Mouse (Mus musculus) forebrain, embryonic 14.5 days (tissue): ENCODE data around the gene Gm14137. TPM values are rescaled to one million over a fixed set of nuclear protein-coding genes. Genes with fewer than 3 reads are reported as not detected.

Experiments
- ATAC-seq: fragments of 200-750 bp; cut with Nextera tagmentation; 2 replicates; pipeline ENCODE4 v1.8.0; 2017; ENCODE audit warnings: mild to moderate bottlenecking, moderate library complexity
- DNase-seq: peaks from one replicate; pipeline ENCODE4 v3.0.0-alpha.2; 2015; ENCODE audit warnings: low spot score
- H3K27ac ChIP-seq: fragments of 300-500 bp; sonication (generic); 2 replicates; pipeline ENCODE4 v1.5.1; 2014; ENCODE audit warnings: low read depth, mild to moderate bottlenecking, control low read depth, low read length, moderate library complexity
- H3K27me3 ChIP-seq: fragments of 300-500 bp; sonication (generic); replicated peaks from 2 replicates; pipeline ENCODE4 v1.6.1; 2014; ENCODE audit warnings: low read length, control low read depth, mixed read lengths; ENCODE audit not compliant: control insufficient read depth, insufficient read depth
- H3K36me3 ChIP-seq: fragments of 300-500 bp; sonication (generic); 2 replicates; pipeline ENCODE4 v1.6.1; 2014; ENCODE audit warnings: low read length, control low read depth; ENCODE audit not compliant: control insufficient read depth, insufficient read depth
- H3K4me1 ChIP-seq: fragments of 300-500 bp; sonication (generic); 2 replicates; pipeline ENCODE4 v1.6.1; 2014; ENCODE audit warnings: antibody characterized with exemption, low read length, control low read depth; ENCODE audit not compliant: control insufficient read depth, insufficient read depth
- H3K4me2 ChIP-seq: fragments of 300-500 bp; sonication (generic); 2 replicates; pipeline ENCODE4 v1.6.1; 2014; ENCODE audit warnings: mild to moderate bottlenecking, control low read depth, low read length
- H3K4me3 ChIP-seq: fragments of 300-500 bp; sonication (generic); 2 replicates; pipeline ENCODE4 v1.5.1; 2014; ENCODE audit warnings: low read depth, low read length, control low read depth
- H3K9ac ChIP-seq: fragments of 300-500 bp; sonication (generic); 2 replicates; pipeline ENCODE4 v1.6.1; 2014; ENCODE audit warnings: mild to moderate bottlenecking, low read length, control low read depth, moderate library complexity
- H3K9me3 ChIP-seq: fragments of 300-500 bp; sonication (generic); replicated peaks from 2 replicates; pipeline ENCODE4 v1.6.1; 2016; ENCODE audit warnings: low read length, control low read depth, mixed read lengths; ENCODE audit not compliant: control insufficient read depth
- WGBS: fragments of 180-500 bp; shearing (Covaris S2); extraction: QIAGEN DNeasy Blood & Tissue Kit; methylation state at CpG from one replicate; pipeline ENCODE4 v1.1.7; 2014; 5-methylcytosine and 5-hydroxymethylcytosine counted together
- polyA plus RNA-seq: library from polyadenylated mRNA; unstranded; fragments of >200 nt; fragmentation: Nextera tagmentation; extraction: Ambion mirVana; gene quantifications from 2 replicates; pipeline ENCODE4 v1.2.1, GENCODE M21; 2014

Gene Gm14137
- polyA plus RNA-seq = 0.31 and 0.48 TPM in 2 replicates

DNA sequence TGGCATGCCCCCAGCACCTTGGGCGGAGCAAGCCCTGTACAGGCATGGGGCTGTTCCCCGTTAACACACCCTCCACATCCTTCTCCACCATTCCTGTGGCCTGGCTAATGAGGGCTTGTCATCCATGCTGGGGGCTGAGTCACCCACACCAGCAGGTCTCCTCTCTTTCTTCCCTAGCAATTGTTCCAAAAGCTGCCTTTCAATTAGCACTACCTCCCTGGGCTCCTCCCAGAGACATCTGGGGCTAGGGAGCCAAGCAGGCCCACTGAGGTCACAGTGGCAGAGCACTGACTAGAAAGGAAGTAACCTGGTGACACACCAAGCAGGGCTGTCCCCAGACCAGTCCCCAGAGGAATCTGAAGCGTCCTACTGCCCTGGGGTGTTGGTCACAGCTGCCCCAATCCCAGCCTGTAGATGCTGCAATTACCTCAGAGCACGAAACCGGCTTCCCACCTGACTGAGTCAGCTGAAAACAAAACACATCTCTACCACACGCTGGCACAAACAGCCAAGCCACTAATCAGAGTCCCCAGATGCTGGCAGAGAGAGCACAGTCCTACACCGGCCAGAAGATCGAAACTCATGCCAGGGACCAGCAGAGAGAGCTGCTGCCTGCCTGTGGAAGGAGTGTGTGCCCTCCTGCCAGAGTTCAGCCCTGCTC lies at the start of gene Gm14137:
TSS of gene Gm14137 (plus strand) at position 519 of the 661 bp plus-strand sequence.
- 0 out of 2 replicates have a peak within 1 kb of the TSS, but pooled peaks have one; percentile 9 for H3K27ac ChIP-seq
- H3K9ac ChIP-seq = no peak within 1 kb of the TSS
- DNase-seq = no peak
- no peak within 1 kb of the TSS for H3K4me3 ChIP-seq
- H3K27me3 ChIP-seq = no peaks in the 10 kb centered on the region
- H3K9me3 ChIP-seq = no peaks in the 10 kb centered on the region
- H3K36me3 ChIP-seq = peaks cover 22% of the 10 kb centered on the region; the same call in 1 of the 2 replicates
- no peak for ATAC-seq
- no peak within 1 kb of the TSS for H3K4me2 ChIP-seq
- 28% methylated on average over 8 of the region's 8 CpGs for WGBS
- H3K4me1 ChIP-seq = peaks cover 6% of the 10 kb centered on the region; the same call in 1 of the 2 replicates

DNA sequence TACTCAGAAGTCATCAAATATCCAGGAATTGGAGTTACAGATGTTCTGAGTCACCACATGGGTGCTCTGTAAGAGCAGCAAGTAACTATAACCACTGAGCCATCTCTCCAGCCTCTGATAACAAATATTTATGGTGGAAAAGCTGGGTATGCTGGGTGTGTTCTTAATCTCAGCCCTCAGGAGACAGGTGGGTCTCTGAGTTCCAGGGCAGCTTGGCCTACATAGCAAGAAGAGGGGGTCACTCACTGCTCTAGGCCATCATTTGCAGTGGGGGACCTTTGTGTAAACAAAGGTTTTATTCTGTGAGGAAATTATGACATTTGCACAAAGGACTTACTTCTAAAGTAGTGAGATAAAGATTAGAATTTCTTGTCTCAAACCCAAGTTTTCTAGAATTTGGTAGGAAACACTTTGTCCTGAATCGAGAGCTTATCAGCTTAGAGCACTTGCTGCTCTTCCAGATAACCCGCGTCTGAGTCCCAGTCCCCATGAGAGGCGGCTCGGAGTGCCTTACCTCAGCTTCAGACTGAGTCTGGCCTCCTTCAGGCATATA lies 37.9 kb upstream of the Gm14137 start:
- no peak for ATAC-seq
- Histone ChIP-seq H3K4me1 (no peaks in the 10 kb centered on the region), H3K9me3 (no peaks in the 10 kb centered on the region), H3K36me3 (peaks cover 82% of the 10 kb centered on the region), H3K4me2 (no peak overlapping the region), H3K27me3 (no peaks in the 10 kb centered on the region), H3K9ac (no peak overlapping the region), H3K27ac (no peak overlapping the region), H3K4me3 (no peak overlapping the region)
- DNase-seq = no peak
- 91% methylated on average over 5 of the region's 5 CpGs for WGBS

DNA sequence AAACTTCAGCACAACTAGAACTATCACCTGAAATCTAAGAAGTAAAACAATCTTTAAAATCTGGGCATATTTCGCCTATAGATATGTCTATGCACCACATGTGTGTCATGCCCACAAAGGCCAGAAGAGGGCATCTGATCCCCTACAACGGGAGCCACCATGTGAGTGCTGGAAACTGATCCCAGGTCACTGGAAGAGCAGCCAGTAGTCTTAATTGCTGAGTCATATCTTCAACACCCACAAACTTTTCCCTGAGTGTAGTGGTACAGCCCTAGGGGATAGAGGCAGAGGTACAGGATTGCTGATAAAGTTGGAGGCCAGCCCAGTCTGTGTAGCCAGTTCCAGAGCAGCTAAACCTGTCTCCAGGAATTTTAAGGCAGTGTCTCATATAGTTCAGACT lies 29.1 kb upstream of the Gm14137 start:
- no peaks in the 10 kb centered on the region for H3K4me1 ChIP-seq
- no peak overlapping the region for H3K9ac ChIP-seq
- no peak overlapping the region for H3K4me2 ChIP-seq
- DNase-seq (peak; percentile 8), ATAC-seq (no peak)
- 93% methylated on average over 2 of the region's 2 CpGs for WGBS
- H3K9me3 ChIP-seq = no peaks in the 10 kb centered on the region
- H3K4me3 ChIP-seq = no peak overlapping the region
- H3K36me3 ChIP-seq = peaks cover 90% of the 10 kb centered on the region
- no peak overlapping the region for H3K27ac ChIP-seq
- no peaks in the 10 kb centered on the region for H3K27me3 ChIP-seq

DNA sequence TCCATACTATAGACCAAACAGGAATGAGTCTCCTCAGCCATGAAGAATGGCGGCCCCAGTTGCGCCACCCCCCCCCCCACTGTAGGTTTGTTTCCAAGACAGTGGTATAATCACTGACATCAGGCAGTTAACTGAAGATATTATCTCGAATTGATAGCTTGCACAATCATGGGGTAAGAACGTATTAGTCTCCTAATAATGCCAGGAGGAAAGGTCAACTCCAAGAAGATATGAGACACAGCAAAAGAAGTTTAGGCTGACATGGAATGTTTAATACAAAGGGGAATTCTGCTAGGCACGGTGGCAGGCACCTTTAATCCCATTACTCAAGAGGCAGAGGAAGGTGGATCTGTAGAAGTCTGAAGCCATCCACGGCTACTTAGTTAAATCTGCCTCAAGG lies 27.9 kb upstream of the Gm14137 start:
- ATAC-seq = no peak

DNA sequence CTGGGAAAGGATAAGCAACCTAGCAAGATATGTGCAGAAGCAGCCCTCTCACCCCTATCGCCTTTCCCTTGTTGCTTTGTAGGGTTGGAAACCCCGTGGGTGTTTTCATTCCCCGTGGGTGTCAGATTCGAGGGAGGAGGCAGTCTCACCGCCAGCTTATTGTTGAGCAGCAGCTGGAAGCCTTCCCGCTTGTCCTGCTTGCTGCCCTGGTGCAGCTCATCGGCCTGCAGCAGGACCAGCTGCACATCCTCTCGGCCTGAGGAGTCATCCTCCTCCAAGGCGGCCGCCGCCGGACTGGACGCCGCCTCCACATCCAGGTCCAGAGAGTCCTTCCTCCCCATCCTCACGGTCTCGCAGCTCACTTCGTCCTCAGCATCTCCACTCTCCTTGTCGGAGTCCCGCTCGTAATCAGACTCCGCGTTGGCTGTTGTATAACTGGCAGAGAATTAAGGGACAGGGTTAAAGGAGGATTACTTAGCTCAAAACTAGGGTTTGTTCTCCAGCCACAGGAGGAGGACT lies 27.1 kb upstream of the Gm14137 start:
- Histone ChIP-seq H3K27me3 (no peaks in the 10 kb centered on the region), H3K9ac (no peak overlapping the region), H3K36me3 (peaks cover 90% of the 10 kb centered on the region), H3K9me3 (no peaks in the 10 kb centered on the region), H3K27ac (no peak overlapping the region), H3K4me1 (no peaks in the 10 kb centered on the region), H3K4me3 (no peak overlapping the region), H3K4me2 (no peak overlapping the region)
- WGBS = 84% methylated on average over 21 of the region's 22 CpGs
- DNase-seq (no peak), ATAC-seq (no peak)

More for the DNA sequence above, 27.9 kb upstream of the Gm14137 start:
- Histone ChIP-seq H3K4me3 (no peak overlapping the region), H3K9me3 (no peaks in the 10 kb centered on the region), H3K4me1 (no peaks in the 10 kb centered on the region), H3K27me3 (no peaks in the 10 kb centered on the region), H3K36me3 (peaks cover 90% of the 10 kb centered on the region), H3K27ac (no peak overlapping the region), H3K9ac (no peak overlapping the region), H3K4me2 (no peak overlapping the region)
- no peak for DNase-seq
- 82% methylated on average over 6 of the region's 6 CpGs for WGBS

DNA sequence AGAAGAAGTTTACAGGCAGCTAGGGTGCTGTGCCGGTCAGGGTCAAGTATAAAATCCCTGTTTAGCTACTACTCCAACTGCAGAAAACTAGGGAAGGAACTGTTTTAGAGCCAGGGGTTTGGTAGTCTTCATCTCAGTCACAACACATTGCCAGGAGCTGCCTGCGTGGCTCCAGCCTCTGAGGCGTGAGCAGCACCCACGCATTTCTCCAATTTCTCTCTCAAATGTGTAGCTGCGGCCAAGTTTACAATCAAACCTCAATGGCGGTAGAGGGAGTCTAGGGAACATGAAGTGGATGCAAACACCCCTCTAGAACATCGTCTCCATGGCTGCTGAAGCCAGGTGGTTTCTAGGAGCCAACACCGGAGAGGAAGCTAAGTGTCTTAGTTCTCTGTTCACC lies 26.5 kb upstream of the Gm14137 start:
- peaks cover 90% of the 10 kb centered on the region for H3K36me3 ChIP-seq
- no peaks in the 10 kb centered on the region for H3K4me1 ChIP-seq
- 92% methylated on average over 8 of the region's 8 CpGs for WGBS
- no peak for ATAC-seq
- H3K27me3 ChIP-seq = no peaks in the 10 kb centered on the region
- no peak overlapping the region for H3K4me3 ChIP-seq
- H3K27ac ChIP-seq = no peak overlapping the region
- no peak overlapping the region for H3K4me2 ChIP-seq
- DNase-seq = no peak
- H3K9me3 ChIP-seq = no peaks in the 10 kb centered on the region
- H3K9ac ChIP-seq = no peak overlapping the region

DNA sequence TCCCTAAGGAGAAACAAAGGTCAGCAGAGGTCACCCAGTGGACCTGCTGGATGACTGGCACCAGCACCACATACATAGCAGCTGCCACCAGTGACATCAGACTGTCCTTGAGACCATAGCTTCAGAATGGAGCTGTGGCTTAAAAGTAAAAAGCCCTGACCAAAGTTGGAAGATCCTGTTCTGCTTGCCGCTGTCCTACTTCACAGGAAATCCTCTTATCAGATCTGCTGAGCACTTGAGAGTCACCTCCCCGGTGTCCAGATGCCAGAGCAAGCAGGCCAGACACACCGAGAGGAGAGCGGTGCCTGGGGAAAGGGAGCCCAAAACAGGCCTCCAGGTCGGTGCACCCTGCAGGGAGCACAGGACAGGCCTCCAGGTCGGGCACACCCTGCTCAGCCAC lies 22.1 kb upstream of the Gm14137 start:
- Histone ChIP-seq H3K9me3 (no peaks in the 10 kb centered on the region), H3K4me1 (0 out of 2 replicates have a peak, but pooled peaks cover 6% of the 10 kb centered on the region), H3K4me2 (no peak overlapping the region), H3K27me3 (no peaks in the 10 kb centered on the region), H3K9ac (no peak overlapping the region), H3K4me3 (no peak overlapping the region), H3K36me3 (peaks cover 70% of the 10 kb centered on the region), H3K27ac (no peak overlapping the region)
- DNase-seq = no peak
- ATAC-seq = no peak
- WGBS = 91% methylated on average over 6 of the region's 6 CpGs

DNA sequence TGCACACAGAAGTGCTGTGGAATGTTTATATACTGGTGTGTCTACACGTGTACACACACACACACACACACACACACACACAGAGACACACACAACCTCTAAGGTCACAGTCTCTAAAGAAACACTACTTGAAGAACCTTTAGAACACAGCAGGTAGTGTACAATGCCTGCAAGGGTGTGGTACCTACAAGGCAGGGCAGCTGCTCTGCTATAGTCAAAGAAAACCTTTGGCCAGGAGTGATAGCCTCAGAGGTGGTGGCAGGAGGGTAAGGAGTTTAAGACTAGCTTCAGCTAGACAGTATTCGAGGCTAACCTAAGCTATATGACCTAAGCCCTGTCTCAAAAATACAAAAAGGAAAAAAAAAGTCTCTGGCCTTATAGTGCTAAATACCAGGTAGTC lies 19.6 kb upstream of the Gm14137 start:
- H3K9ac ChIP-seq = no peak overlapping the region
- ATAC-seq (no peak), DNase-seq (no peak)
- H3K4me1 ChIP-seq = 0 out of 2 replicates have a peak, but pooled peaks cover 9% of the 10 kb centered on the region
- H3K4me3 ChIP-seq = no peak overlapping the region
- no peak overlapping the region for H3K4me2 ChIP-seq
- 90% methylated on average over 2 of the region's 2 CpGs for WGBS
- no peak overlapping the region for H3K27ac ChIP-seq
- no peaks in the 10 kb centered on the region for H3K27me3 ChIP-seq
- peaks cover 47% of the 10 kb centered on the region for H3K36me3 ChIP-seq
- no peaks in the 10 kb centered on the region for H3K9me3 ChIP-seq

DNA sequence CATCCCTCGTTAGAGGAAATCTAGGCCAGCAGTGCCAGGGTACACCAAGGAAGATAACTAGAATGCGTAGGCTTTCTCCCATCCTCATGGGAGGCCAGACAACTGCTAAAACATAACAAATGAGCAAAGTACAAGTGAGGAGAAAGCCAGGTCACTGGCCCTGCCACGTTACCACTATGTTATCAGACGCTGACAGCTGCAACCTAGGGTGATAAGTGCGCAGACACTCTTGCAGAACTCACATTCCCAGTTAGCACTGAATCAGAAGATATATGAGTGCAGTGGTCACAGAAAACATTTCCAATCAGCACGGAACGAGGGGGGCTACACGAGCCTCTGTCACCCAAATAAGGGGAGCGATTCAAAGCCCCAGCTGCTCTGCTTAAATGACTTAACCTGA lies 18.9 kb upstream of the Gm14137 start:
- H3K4me3 ChIP-seq = 0 out of 2 replicates have a peak overlapping the region, but pooled peaks have one; percentile 96
- DNase-seq (no peak), ATAC-seq (no peak)
- H3K27me3 ChIP-seq = no peaks in the 10 kb centered on the region
- H3K27ac ChIP-seq = no peak overlapping the region
- 0 out of 2 replicates have a peak, but pooled peaks cover 9% of the 10 kb centered on the region for H3K4me1 ChIP-seq
- H3K9me3 ChIP-seq = no peaks in the 10 kb centered on the region
- H3K4me2 ChIP-seq = peak overlapping the region; percentile 89; the same call in 1 of the 2 replicates
- peaks cover 40% of the 10 kb centered on the region for H3K36me3 ChIP-seq
- H3K9ac ChIP-seq = no peak overlapping the region
- WGBS = 86% methylated on average over 9 of the region's 9 CpGs
